Mouse (Mus musculus): ENCODE measurements around the gene Idh2.

- no peak for TF ChIP-seq POLR2A (IDR thresholded peaks at IDR 0.05; ENCODE audit: low read depth, low read length)
- no peak for TF ChIP-seq CTCF (IDR thresholded peaks at IDR 0.05; ENCODE audit: borderline replicate concordance, insufficient read depth, low read length)
Measured at GRCm38 (mm10) chr7:80123672-80124071, 8.5 kb upstream of the Idh2 start.

Measured in embryonic fibroblast, embryonic 13.5 days (primary cell).